Mouse (Mus musculus): Measurements from ENCODE around the gene Siah3. TPM values are rescaled to one million over a fixed set of nuclear protein-coding genes. Genes with fewer than 3 reads are reported as not detected.
"Not testable (repeated sequence)": the region's sequence is repeated elsewhere in the genome, so short reads cannot be mapped to it uniquely, and the experiment has no call there.

The Siah3 gene
- 0.01 and 0.03 TPM in 2 replicates for polyA plus RNA-seq (2012; rRNA removed)

GRCm38 (mm10) chr14:75455743-75456421 lies at the start of gene Siah3:
Gene Siah3 (plus strand): TSS chr14:75455982.
- no peak for DNase-seq (ENCODE audit: low spot score)

- DNase-seq (ENCODE audit: low spot score), result no peak
These were observed 46.0 kb upstream of the Siah3 start for GRCm38 (mm10) chr14:75409772-75410171.

- DNase-seq (ENCODE audit: low spot score), result no peak
These were observed 45.4 kb upstream of the Siah3 start for GRCm38 (mm10) chr14:75410392-75410791.

- DNase-seq (ENCODE audit: low spot score), result no peak
These were observed 37.1 kb upstream of the Siah3 start for GRCm38 (mm10) chr14:75418721-75419120.

- no peak for DNase-seq (ENCODE audit: low spot score)
These were observed 35.9 kb upstream of the Siah3 start for GRCm38 (mm10) chr14:75419876-75420275.

- no peak for DNase-seq (ENCODE audit: low spot score)
These were observed 35.0 kb upstream of the Siah3 start for GRCm38 (mm10) chr14:75420811-75421210.

- no peak for DNase-seq (ENCODE audit: low spot score)
These were observed 24.5 kb upstream of the Siah3 start for GRCm38 (mm10) chr14:75431173-75431786.

GRCm38 (mm10) chr14:75432850-75433249 lies 22.9 kb upstream of the Siah3 start:
- no peak for DNase-seq (ENCODE audit: low spot score)

GRCm38 (mm10) chr14:75434576-75434975 lies 21.2 kb upstream of the Siah3 start:
- DNase-seq (ENCODE audit: low spot score), result no peak

- no peak for DNase-seq (ENCODE audit: low spot score)
These were observed 11.2 kb upstream of the Siah3 start for GRCm38 (mm10) chr14:75444486-75445105.

GRCm38 (mm10) chr14:75445281-75445947 lies 10.4 kb upstream of the Siah3 start:
- no peak for DNase-seq (ENCODE audit: low spot score)

- no peak for DNase-seq (ENCODE audit: low spot score)
These were observed 9.9 kb upstream of the Siah3 start for GRCm38 (mm10) chr14:75445948-75446281.

- not testable (repeated sequence) for DNase-seq (ENCODE audit: low spot score)
These were observed 9.5 kb upstream of the Siah3 start for GRCm38 (mm10) chr14:75446314-75446713.

GRCm38 (mm10) chr14:75453906-75454305 lies 1.9 kb upstream of the Siah3 start:
- no peak for DNase-seq (ENCODE audit: low spot score)

- no peak for DNase-seq (ENCODE audit: low spot score)
These were observed 1.1 kb upstream of the Siah3 start for GRCm38 (mm10) chr14:75454716-75455115.

- no peak for DNase-seq (ENCODE audit: low spot score)
These were observed 430 bp upstream of the Siah3 start for GRCm38 (mm10) chr14:75455361-75455742.

GRCm38 (mm10) chr14:75456489-75457220 lies 873 bp downstream of the Siah3 start:
- no peak for DNase-seq (ENCODE audit: low spot score)

- DNase-seq (ENCODE audit: low spot score), result no peak
These were observed 1.4 kb downstream of the Siah3 start for GRCm38 (mm10) chr14:75457221-75457600.

GRCm38 (mm10) chr14:75459431-75459830 lies 3.6 kb downstream of the Siah3 start:
- DNase-seq (ENCODE audit: low spot score), result no peak

- DNase-seq (ENCODE audit: low spot score), result no peak
These were observed 4.2 kb downstream of the Siah3 start for GRCm38 (mm10) chr14:75459991-75460390.

- no peak for DNase-seq (ENCODE audit: low spot score)
These were observed 4.7 kb downstream of the Siah3 start for GRCm38 (mm10) chr14:75460436-75460835.

GRCm38 (mm10) chr14:75461770-75462169 lies 6.0 kb downstream of the Siah3 start:
- no peak for DNase-seq (ENCODE audit: low spot score)
